Mouse (Mus musculus) splenic B cell, adult 2 months (primary cell): ENCODE data around the gene Tet3.

Source experiments
- DNase-seq: peaks from one replicate; pipeline ENCODE4 v3.0.0-alpha.2; 2011; ENCODE audit warnings: low read depth, low spot score
- H3K27me3 ChIP-seq: 2 replicates; pipeline ENCODE4 v1.6.1; 2012; ENCODE audit warnings: mild to moderate bottlenecking, low read length, moderate library complexity, mixed read lengths; ENCODE audit not compliant: control insufficient read depth, poor library complexity, insufficient read depth, severe bottlenecking
- H3K36me3 ChIP-seq: 2 replicates; pipeline ENCODE4 v1.6.1; 2012; ENCODE audit warnings: mild to moderate bottlenecking, low read length, moderate library complexity, mixed read lengths; ENCODE audit not compliant: control insufficient read depth, poor library complexity, insufficient read depth, severe bottlenecking

Gene Tet3

DNA sequence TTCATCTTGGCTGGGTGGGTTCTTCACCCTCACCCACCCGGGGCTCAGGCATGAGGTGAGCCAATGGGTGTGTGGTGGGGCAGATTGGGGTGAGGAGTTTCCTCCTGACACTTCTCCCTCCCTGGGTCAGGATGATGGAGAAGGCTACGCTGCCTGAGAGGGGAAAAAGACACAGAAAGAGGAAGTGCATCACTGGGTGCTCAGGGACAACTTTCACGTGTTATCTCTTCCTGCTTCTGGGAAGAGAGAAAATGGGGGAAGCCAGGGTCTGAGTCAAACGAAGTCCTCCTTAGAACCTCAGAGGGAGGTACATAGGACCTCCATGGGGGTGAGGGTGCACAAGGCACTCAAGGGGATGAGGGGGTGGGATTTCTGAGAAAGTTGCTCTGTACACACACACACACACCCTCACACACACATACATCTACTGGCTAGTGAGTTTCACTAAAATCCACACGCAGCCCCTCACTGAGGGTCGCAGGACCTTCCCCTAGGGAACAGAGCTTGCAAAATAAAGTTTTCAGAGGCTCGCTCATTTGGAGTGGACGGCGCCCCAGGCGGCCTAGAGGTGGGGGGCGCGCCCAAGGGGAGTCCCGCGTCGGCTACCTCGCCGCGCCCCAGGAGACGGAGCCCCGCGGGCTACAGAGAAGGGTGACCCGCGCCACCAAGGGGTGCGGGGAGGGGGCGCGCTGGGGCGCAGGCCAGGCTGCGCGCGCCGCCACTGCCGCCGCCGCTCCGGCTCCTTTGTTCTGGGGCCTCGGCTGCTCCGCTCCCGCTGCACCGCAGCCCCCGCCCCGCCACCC lies 3.4 kb downstream of the Tet3 start:
- peak; percentile 49 for DNase-seq

DNA sequence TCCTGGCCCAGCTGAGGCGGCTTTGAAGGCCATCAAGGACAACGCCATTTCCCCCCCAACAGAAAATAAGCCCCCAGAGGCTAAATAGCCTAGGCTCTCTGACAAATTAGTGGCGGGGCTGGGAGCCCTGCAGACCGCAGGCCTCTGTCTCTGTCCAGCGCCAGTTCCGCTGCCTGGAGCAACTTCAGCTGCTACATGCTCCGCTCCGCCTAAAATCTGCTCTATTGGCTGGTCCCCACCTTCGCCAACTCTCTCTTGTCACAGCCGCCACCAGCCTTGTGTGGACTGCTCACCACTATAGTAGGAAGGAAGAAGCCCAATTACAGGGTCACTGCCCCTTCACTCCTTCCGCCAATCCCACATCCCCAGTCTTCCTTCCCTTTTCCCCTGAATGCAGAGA lies 5.2 kb downstream of the Tet3 start:
- no peak for DNase-seq
- peaks cover 6% of the 10 kb centered on the region for H3K36me3 ChIP-seq

More for the DNA sequence above, 3.4 kb downstream of the Tet3 start:
- Histone ChIP-seq H3K27me3 (no peaks in the 10 kb centered on the region), H3K36me3 (peaks cover 6% of the 10 kb centered on the region; the same call in 1 of the 2 replicates)

DNA sequence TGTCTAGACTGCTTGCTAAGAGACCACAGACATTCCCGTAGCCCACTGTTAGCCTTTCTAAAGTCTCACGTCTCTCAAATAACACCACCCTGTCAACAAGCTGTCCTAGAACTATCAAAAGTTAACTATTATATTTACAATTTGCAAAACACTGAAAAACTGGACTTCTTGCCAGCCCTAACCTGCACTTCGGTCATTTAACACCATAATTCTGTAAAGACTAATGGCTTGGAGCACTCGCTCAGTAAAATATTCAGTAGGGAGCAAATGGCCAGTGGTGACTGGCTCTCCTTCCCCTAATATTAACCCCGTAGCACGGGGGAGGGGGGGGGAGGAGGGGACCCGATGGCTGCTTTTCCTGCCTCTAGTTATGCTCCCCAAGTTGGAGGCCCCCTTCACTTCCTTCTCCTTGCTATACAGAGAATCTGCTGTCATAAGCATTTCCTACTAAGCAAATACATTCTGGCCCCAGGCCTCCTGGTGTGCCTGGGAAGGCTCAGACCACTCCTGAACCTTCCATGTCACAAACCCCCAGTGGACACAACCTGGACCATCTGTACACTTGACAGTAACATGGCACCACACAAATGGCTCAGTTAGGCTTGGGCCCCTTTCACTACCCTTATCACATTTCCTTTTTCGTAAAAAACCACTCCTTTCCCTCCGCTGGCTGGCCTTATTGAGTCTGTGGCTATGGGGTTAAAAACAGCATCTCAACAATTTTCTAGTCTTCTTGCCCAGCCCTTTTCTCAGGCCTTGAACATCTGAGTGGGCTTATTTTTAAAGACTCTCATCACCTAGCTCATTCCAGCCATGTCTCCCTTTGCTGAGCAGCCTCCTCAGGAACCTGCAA lies 8.2 kb downstream of the Tet3 start:
- Histone ChIP-seq H3K36me3 (peaks cover 8% of the 10 kb centered on the region), H3K27me3 (no peaks in the 10 kb centered on the region)
- DNase-seq: peak; percentile 18

More for the DNA sequence above, 5.2 kb downstream of the Tet3 start:
- no peaks in the 10 kb centered on the region for H3K27me3 ChIP-seq

- Histone ChIP-seq H3K36me3 (peaks cover 6% of the 10 kb centered on the region), H3K27me3 (no peaks in the 10 kb centered on the region)
- DNase-seq: no peak
Observed at GRCm38 (mm10) chr6:83449440-83449839, 9.4 kb downstream of the Tet3 start.

- Histone ChIP-seq H3K27me3 (no peaks in the 10 kb centered on the region), H3K36me3 (peaks cover 4% of the 10 kb centered on the region; the same call in 1 of the 2 replicates)
- no peak for DNase-seq
Observed at GRCm38 (mm10) chr6:83448911-83449310, 10.0 kb downstream of the Tet3 start.

- H3K36me3 ChIP-seq: peaks cover 2% of the 10 kb centered on the region; the same call in 1 of the 2 replicates
- no peaks in the 10 kb centered on the region for H3K27me3 ChIP-seq
- no peak for DNase-seq
Observed at GRCm38 (mm10) chr6:83447031-83447430, 11.9 kb downstream of the Tet3 start.

- Histone ChIP-seq H3K36me3 (peaks cover 2% of the 10 kb centered on the region; the same call in 1 of the 2 replicates), H3K27me3 (no peaks in the 10 kb centered on the region)
- no peak for DNase-seq
Observed at GRCm38 (mm10) chr6:83445796-83446195, 13.1 kb downstream of the Tet3 start.

- H3K27me3 ChIP-seq: no peaks in the 10 kb centered on the region
- H3K36me3 ChIP-seq: peaks cover 4% of the 10 kb centered on the region
- no peak for DNase-seq
Observed at GRCm38 (mm10) chr6:83443441-83444340, 15.2 kb downstream of the Tet3 start.

- DNase-seq: no peak
- Histone ChIP-seq H3K36me3 (peaks cover 4% of the 10 kb centered on the region), H3K27me3 (no peaks in the 10 kb centered on the region)
Observed at GRCm38 (mm10) chr6:83442639-83443038, 16.2 kb downstream of the Tet3 start.

- H3K36me3 ChIP-seq: peaks cover 4% of the 10 kb centered on the region
- peak; percentile 55 for DNase-seq
Observed at GRCm38 (mm10) chr6:83441259-83442061, 17.4 kb downstream of the Tet3 start.

GRCm38 (mm10) chr6:83440510-83441258 lies 18.2 kb downstream of the Tet3 start:
- Histone ChIP-seq H3K27me3 (no peaks in the 10 kb centered on the region), H3K36me3 (peaks cover 3% of the 10 kb centered on the region; the same call in 1 of the 2 replicates)
- DNase-seq: no peak

More at GRCm38 (mm10) chr6:83441259-83442061, 17.4 kb downstream of the Tet3 start:
- no peaks in the 10 kb centered on the region for H3K27me3 ChIP-seq

DNA sequence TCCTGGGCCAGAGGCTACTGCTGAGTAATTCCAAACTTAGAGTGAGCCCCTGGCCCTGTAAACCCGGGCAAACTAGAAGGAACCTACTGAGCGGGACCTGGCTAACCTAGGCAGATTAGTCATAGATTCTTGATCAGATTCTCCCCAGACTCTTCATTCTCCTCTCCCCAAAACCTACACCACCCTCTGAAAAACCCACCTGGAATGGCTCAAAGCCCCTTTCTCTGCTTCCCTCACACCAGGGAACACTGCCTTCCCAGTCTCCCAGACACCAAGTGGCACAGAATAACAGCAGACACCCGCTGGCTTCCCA lies 18.7 kb downstream of the Tet3 start:
- Histone ChIP-seq H3K36me3 (peaks cover 3% of the 10 kb centered on the region; the same call in 1 of the 2 replicates), H3K27me3 (no peaks in the 10 kb centered on the region)
- DNase-seq: no peak

GRCm38 (mm10) chr6:83439781-83440180 lies 19.1 kb downstream of the Tet3 start:
- Histone ChIP-seq H3K36me3 (peaks cover 3% of the 10 kb centered on the region; the same call in 1 of the 2 replicates), H3K27me3 (no peaks in the 10 kb centered on the region)
- DNase-seq: no peak
